Mouse (Mus musculus): Measurements from ENCODE around the gene Slc35a1.

- TF ChIP-seq CTCF (conservative IDR thresholded peaks at IDR 0.05; ENCODE audit: low read length) (no peak), NANOG (IDR thresholded peaks at IDR 0.05; ENCODE audit: borderline replicate concordance, low read length) (no peak)
Observed at GRCm38 (mm10) chr4:34659012-34659411, 28.2 kb downstream of the Slc35a1 start.
